Mouse (Mus musculus) megakaryocyte, embryonic 14.5 days (primary cell): ENCODE measurements at regions not wholly inside any gene's neighbourhood (a gene's known extent, or its start where the extent isn't known, plus 50 kb on each side); places are given as distances from the start of the nearest gene placed in this dataset.

ENCODE experiments used
- FLI1 ChIP-seq: IDR thresholded peaks from 2 replicates; pipeline ENCODE4 v1.6.1; 2012; ENCODE audit warnings: low read length, inconsistent platforms, mixed read lengths
- GATA1 ChIP-seq: IDR thresholded peaks from 3 replicates; pipeline ENCODE4 v1.6.1; 2012; ENCODE audit warnings: mixed read lengths, low read length, inconsistent platforms, borderline replicate concordance

GRCm38 (mm10) chr4:100683757-100684156, 92.7 kb upstream of the Cachd1 start:
- TF ChIP-seq GATA1 (no peak), FLI1 (no peak)
